Mouse (Mus musculus): ENCODE measurements around the gene Olfr370. TPM values are rescaled to one million over a fixed set of nuclear protein-coding genes. Genes with fewer than 3 reads are reported as not detected.
A peak's percentile ranks its signal among the peaks of the same experiment; 100 is the strongest.
"Not testable (repeated sequence)": the region's sequence is repeated elsewhere in the genome, so short reads cannot be mapped to it uniquely, and the experiment has no call there.

Gene Olfr370
- total RNA-seq (2021), result not detected
- long read RNA-seq, result 0 reads

DNA sequence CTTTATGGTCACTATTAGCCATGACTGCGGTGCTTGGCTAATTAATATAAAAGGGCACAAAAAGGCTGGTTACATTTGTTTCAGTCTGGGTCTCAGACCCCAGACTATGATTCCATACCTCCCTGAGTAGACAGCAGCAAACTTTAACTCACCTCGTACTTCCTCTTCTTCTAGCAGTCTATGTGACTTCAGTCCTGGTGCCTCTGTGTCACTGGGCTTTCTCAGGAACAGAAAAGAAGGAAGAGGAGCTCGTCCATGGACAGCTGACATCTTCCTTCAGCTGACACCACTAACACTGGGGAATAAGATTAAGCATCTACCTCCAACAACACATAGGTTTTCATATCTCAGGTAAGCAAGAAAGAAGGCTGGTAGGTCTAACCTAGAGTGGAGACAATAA, at the start of gene Olfr370:
TSS of gene Olfr370 (plus strand) at position 45 of the 400 bp plus-strand sequence.
- DNase-seq (ENCODE audit: low spot score in 2 of 2), result no peak

DNA sequence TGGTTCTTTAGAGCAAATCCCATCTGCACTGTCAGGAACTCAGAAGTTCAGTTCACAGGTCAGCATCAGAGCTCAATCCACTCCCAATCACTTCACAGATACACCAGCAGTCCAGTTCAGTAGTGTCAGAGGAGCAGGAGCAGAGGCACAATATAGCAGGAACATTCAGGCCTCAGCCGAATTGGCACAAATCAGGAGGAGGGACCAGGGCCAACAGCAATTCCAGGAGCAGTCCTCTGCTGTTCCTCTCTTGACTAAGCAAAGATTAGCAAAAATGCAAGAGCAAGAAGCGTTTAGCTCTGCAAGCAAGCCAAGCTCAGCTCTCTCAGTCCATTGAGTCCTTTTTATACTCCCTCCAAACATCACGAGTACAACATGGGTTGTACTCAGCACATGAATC, 23.9 kb upstream of the Olfr370 start:
- DNase-seq (ENCODE audit: low spot score in 2 of 2), result no peak

DNA sequence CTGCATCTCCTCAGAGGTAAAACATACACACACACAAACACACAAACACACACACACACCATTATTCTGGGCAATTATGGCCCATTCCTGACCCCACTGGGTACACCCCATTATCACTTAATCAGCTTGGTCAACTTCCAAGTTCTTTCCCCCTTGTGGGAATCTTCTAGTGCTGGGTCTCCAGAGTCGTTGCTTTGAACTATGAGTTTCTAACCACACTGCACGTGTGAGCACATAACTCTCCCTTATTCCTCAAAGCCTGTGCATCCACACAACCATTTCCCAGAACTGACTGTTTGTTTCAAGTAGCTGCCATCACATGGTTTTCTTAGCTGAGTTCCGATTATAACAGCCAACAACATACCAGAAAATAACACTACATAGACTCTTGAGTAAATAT, 15.1 kb upstream of the Olfr370 start:
- DNase-seq (ENCODE audit: low spot score in 2 of 2), result no peak

DNA sequence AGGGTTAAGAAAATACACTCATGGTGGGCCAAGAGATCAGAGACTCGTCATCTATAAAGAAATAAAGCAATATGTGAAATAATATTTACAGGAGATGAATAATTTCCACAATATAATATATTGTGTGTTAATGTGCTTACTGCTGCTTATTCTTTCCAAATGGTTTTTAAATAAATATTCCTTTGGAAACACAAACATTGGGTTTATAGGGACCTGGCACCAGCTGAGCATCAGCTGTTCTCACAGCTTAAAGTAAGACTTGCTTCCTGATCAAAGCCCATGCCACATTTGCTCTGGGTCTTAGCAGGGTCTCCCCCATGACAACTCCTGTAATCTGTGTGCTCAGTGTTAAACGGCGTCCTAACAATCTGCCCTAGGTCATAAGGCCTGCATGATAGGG, 14.7 kb upstream of the Olfr370 start:
- DNase-seq (ENCODE audit: low spot score in 2 of 2), result not testable (repeated sequence)

DNA sequence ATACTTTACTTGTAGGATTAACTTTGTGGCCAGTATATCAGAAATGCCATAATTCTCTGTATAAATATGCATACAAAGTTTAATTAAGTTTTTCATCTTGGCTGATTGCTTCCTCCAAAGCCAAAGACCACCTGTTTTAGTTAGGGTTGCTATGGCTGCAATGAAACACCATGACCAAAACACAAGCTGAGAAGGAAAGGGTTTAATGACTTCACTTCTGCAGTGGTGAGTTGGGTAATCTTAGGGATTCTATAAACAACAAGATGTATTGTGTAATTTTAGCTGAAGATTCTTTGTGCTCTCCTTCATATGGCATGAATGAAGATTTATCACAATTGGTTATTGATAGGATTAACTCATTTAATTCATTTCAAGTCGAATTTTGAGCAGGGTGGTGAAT, 14.3 kb upstream of the Olfr370 start:
- no peak for DNase-seq (ENCODE audit: low spot score in 2 of 2)

DNA sequence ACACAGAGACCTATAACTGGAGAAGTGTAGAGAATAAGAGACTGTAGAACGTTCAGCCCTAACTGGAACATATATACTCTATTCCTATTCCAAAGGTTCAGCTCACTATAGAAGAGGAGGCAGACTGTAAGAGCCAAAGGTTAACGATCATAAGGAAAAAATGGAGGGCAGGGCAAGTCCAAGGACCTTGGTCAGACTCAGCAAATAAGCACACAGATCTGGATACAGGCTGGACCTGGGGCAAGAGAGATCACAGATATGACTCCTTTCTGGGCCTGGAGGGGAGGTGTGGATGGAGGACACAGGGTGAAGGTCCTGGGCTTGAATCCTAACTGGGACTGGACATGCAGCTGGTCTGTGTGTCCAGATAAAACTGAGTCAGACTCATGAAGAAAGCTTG, 778 bp upstream of the Olfr370 start:
- DNase-seq (ENCODE audit: low spot score in 2 of 2), result no peak

DNA sequence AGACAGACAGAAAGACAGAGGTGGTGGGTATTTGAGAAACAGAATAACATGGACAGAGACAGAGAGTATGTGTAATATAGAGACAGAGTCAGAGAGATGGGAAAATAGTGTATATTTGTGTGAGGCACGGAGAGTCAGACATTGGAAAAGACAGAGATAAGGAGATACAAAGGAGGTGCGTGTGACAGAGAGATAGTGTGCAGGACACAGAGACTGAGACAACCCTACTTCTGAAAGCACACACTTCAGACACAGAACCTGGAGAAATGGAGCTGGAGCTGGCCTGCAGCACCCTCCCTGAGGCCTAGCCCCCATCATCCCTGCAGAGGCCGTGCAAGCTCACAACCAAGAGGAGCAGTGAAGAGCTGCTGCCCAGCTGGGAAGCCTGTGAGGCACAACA, 27.1 kb downstream of the Olfr370 start:
- DNase-seq (ENCODE audit: low spot score in 2 of 2), result no peak

DNA sequence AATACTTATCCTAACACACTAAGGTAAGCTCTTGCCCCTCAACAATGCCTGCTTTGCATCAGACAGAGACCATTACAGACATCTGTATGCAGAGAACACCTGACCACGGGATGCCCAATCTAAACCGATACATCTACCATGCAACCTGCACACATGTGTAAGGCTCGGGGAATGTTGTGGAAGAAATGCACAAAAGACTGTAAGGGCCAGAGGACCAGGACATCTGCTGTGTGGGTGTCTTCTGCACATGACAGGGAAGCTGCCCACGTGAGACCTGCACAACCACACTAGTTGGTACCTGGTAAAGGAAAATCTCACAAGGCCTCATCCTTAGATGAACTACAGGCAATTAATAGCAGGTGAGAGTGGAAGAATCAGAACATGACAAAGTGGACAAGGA, 27.7 kb downstream of the Olfr370 start:
- no peak for DNase-seq (ENCODE audit: low spot score in 2 of 2)

DNA sequence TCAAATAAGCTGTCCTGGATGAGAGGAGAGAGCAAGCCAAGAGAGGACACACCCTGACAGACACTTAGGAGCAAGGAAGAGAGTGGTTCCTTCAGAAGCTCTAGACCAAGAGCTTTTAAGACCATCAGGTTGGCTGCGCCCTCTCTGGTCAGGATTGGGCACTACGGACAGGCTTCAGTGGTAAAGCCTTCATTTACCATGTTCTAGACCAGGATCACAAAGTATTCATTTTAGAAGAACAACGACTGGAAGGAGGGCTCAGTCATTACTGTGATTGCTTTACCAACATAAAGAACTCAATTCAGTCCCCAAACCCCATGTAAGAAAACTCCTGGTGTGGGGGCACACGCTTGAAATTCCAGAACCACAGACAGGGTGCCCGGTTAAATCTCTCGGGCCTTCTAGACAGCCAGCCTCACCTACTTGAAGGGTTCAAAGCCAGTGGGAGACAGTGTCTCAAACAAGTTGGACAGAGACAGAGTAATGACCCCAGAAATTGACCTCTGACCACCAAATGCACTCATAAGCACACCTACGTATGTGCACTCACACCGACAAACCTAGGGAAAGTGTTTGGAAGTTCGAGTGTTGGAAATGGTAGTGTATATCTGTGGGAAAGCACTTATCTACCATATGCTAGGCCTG, 30.3 kb downstream of the Olfr370 start:
- peak; percentile 8 to 32 for DNase-seq (ENCODE audit: low spot score in 2 of 2)

DNA sequence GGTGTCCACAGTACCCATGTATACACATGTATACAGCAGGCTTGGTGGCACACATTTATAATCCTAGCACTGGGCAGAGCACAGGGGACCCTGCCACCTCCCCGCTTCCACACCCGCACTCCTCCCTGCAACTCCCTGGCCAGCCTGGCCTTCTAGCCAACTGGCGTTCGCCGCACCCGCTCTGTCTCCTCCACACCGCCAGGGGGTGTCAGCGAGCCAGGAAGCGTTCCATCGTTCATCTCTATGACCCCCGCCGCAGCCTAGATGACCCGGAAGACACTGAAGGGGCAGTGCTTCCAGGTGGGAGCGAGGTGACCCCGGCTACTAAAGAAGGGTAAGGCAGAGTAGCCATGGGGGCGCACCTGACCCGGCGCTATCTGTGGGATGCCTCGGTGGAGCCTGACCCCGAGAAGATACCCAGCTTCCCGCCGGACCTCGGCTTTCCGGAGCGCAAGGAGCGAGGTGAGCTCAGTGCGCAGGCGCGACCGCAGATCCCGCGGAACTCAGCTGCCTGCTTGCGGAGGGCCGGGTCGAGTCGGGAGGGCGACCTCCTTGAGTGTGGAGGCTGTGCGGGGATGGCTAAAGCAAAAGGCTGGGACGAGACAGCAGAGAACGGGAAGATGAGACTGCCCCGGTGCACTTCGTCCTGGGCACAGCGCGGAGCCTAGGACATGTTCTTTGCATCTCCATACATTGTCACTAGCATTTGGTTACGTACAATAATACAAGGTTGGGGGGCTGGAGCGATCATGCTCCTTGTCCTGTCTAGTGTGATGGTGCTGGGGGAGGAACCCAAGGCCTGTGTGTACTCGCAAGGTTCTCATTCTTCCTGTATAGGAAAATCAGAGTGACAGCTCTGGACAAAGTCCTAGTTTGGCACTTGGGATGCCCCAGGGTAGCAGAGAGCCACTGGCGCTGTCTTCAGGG, 31.2 kb downstream of the Olfr370 start, which contains the start of gene Ndufb7:
TSS of gene Ndufb7 (plus strand) at position 203 of the 927 bp plus-strand sequence.
- DNase-seq (ENCODE audit: low spot score in 2 of 2), result peak; percentile 99

DNA sequence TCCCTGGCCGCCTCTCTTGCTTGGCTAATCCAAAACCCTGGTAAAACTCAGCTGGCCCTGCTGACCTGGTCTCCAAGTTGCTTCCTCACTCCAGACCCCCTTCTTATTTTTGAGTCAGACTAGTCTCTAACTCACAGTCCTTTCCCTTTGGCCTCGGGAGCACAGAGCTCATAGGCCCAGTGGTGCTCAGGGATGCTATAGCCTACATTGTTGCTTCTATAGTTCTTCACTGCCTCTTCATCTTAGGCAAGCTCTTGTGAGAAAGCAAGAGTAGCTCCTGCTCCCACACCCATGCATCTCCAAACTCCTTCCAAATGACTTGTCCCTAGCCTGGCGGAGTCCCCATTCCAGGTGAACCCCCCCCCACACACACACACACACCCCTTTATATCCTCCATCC, 32.1 kb downstream of the Olfr370 start:
- DNase-seq (ENCODE audit: low spot score in 2 of 2), result peak in 1 of 2 experiments; percentile 13

DNA sequence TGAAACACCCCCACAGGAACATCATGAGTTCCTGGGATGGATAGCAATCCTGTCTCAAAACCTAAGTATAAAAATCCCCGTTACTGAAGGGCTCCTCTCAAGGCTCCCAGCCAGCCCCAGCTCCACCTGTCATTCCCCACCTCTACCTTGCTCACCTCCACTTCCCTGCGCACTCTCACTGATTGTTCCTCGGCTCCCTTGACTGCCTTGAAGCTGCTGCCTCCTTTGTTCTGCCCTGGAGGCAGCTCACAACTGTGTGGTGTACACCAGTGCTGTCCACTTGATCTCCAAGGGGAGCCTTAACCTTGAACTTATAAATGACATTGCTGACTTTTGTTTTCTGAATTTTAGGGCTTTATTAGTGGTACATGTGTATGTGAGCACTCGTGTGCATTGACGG, 32.5 kb downstream of the Olfr370 start:
- peak in 1 of 2 experiments; percentile 15 for DNase-seq (ENCODE audit: low spot score in 2 of 2)

DNA sequence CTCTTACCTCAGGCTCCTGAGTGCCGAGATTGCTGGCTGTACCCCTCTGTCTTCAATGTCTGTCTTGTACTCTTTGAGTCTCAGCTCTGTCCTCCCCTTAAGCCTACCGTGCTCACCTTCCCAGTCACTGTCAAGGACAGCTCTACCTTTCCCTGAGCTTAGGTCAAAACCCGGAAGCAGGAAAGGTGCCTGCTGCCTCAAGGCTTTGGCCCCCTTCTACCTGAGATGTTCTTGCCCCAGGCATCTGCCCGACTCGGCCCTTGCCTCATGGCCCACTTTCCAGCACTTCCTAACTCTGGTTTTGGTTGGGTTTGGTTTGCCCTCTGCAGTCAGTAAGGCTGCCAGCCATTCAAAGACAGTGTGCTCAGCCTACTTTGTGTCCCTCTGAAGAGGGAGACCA, 33.2 kb downstream of the Olfr370 start:
- DNase-seq (ENCODE audit: low spot score in 2 of 2), result peak in 1 of 2 experiments; percentile 3

DNA sequence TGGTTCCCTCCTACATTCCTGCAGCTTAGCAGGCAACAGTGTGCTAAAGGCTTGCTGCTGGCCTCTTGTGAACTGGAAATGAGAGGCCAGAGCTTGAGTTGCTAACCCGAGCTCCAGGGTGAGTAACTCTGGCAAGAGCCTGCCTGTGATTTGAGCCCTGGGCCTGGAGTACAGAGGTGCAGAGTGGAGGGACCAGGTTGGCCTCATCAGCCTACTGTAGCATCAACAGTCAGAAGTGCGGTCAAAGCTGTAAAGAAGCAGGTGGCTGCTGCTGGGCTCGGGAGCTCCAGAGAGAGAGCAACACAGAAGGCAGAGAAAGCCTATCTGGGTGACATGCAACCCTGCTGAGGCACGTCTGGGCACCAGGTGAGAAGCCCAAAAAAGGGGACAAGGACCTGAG, 33.6 kb downstream of the Olfr370 start:
- peak; percentile 4 to 16 for DNase-seq (ENCODE audit: low spot score in 2 of 2)

DNA sequence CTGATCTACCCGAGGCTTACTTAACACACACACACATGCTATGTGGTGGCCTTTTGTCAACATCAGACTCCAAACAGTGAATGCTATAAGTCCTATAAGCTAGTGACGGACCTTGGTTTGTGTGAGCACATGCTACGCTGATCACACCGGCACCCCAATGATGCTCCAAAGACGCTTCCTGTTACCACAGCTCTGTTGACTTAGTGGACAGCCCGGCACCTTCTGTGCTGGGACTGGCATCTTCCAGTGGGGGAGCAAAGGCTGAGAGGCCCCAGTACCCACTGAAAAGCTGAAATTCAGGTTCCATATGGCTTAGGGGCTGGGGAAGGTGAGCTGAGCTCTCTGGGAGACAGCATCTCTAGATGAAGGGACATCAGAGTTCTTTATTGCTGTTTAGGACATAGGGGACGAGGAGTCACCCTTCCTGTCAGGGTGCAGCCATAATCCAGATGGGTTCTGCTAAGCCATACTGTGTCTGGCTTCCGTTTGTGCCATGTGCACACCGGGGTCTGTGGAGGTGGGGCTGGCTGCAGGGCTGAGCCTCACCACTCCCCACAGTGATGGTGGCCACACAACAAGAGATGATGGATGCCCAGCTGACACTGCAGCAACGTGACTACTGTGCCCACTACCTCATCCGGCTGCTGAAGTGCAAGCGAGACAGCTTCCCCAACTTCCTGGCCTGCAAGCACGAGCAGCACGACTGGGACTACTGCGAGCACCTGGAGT, 34.9 kb downstream of the Olfr370 start:
- peak; percentile 6 to 11 for DNase-seq (ENCODE audit: low spot score in 2 of 2)

DNA sequence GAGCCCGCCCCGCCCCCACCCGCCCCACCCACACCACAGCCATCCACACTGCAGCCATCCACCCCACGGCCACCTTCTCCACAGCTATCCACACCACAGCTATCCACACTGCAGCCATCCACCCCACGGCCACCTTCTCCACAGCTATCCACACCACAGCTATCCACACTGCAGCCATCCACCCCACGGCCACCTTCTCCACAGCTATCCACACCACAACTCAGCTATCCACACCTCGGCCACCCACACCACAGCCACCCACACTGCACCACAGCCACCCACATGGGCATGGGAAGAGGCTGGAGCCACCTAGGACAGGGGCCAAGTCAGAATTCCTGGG, 35.4 kb downstream of the Olfr370 start:
- peak; percentile 5 to 12 for DNase-seq (ENCODE audit: low spot score in 2 of 2)

DNA sequence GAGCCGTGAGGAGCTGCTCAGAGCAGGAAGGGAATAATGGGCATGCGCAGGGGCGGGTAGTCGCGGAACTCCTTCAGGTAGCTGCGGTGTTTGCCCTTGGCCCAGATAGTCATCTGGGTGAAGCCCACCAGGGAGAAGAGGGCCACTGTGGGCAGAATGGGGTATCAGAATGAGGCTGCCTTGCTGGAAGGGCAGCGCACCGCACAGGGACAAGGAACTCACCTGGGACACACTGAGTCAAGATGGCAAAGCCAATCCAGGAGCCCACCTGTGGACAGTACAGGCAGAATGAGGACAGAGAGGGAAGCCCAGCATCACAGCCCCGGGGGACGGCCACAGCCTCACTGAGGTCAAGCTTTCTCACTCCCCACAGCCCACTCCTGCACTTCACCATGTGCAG, 36.2 kb downstream of the Olfr370 start:
- peak; percentile 3 to 14 for DNase-seq (ENCODE audit: low spot score in 2 of 2)

DNA sequence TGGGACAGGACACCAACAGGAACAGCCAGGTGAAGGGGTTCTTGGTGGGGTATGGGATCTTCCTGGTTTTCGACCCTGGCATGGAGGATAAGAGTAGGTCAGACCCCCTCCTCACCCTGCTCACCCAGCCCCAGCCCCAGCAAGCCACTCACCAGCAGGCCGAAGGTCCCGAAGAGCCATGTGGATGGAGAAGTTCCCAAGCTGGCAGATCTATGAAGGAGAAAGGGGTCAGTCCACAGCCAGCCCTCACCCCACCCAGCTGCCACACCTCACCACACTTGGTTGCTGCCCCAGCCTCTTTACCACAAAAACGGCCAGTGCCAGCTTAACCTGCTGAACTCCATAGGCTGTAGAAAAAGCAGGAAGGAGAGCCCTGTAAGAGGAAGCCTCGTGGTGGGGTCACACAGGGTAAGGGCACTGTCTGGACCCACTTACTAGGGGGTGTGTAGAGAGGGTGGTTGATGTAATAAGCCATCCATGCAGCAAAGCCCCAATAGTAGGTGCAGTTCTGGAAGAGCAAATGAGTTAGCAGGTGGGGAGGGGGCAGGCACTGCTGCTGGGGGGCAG, 36.7 kb downstream of the Olfr370 start:
- DNase-seq (ENCODE audit: low spot score in 2 of 2), result peak in 1 of 2 experiments; percentile 3

DNA sequence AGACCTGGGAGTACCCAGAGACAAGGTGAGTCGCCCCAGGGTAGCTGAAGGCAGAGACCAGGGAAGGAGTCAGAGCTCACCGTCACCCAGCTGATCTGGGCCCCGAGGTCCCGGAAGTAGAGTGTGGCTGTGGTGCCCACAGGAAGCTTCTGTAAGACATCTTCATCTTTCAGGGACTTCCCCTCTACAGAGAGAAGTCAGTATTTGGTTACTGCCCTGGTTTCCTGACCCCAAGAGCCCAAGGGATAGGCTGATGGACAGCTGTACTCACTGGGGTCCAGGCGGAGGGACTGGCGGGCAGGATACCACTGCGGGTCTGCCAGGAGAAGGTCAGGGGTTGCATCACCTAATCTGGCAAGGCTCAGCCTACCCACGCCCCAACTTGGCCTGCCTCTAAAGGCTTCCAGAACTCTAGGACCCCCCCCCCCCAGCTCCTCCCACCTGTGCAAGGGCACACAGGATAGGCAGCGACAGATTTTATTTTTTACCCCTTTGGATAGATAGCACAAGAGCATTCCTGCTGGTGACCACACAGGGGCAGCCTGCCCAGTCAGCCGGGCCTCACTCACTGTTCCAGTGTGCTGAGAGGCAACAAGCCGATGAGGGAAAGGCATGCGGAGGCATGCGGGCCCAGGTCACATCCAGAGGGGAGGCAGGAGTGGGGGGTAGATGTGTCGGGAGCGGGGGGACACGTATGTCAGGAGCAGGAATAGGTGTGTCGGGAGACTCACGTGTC, 37.7 kb downstream of the Olfr370 start:
- peak; percentile 28 to 37 for DNase-seq (ENCODE audit: low spot score in 2 of 2)

DNA sequence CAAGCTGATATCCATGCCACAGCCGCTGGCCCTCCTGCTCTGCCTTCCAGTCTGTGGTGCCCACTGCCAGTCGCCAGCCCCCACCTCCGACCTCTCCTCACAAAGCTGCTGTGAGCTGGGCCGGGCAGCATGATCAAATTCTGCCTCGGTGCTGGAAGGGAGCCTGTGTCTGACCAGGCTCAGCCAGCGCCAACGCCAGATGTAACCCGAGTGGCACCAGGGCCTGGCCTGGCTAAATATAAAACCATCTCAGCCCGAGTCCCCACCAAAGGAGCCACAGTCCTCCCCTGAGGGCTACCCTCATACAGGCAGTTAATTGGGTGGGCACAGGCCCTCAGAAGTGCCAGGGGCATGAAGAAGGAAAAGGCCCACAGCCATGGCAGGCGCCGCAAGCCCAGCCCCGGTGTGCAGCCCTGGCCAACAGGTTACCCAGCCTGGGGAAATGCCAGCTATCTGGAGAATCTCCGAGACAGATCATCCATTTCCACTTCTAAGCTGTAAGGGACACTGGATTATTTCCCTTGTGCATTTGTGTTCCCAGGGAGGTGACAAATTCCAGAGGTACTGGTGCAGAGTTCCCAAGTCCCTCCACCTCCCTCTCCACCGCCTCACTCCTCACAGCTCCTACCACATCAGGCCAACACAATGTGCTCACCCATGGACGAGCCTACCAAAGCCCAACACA, 39.2 kb downstream of the Olfr370 start:
- DNase-seq (ENCODE audit: low spot score in 2 of 2), result peak; percentile 9 to 37
